ENCODE assay signal across 19 mouse cellular contexts in the genomic region with DNA sequence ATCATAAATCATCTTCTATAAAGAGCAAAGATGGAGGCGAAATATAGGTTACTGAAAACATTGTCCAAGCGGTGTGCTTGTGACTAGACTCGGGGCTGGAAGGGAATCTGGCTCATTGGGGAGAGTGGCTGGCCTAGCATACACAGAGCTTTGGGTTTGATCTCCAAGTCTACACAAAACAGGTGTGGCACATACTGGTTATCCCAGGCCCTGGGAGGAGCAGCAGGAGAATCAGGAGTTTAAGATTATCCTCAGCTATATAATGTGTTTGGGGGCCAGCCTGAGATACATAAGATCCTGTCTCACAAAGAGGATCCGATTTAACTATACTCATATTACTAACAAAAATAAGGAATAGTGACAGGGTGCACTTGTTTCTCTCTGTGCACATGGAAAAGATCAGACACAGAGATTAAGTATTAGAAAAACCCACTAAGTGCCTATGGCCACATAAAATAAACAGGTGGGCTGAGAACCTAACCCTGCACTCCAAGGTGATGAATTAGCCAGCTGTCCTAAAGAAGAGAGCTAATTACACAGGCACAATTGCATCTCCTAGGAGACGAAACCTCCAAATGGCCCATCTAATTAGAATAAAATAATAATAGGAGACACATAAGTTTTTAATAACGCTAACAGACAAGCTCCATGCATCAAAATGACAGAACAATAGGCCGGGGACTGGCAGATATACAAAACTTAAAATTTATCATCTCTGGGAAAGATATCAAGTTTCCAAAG.
DNase-seq lines count a peak whose midpoint lies in the region; ATAC-seq lines count a peak whose summit lies in the region.
"Had no signal": no experiment of that assay in that cellular context is flagged by ENCODE, and none has a peak within 500 bp of the region (broad histone marks: within the 10 kb centered on the region; RNA-seq: fewer than 3 reads in every experiment).

No protein-coding gene starts in this region.

- H3K27ac ChIP-seq in embryonic facial prominence, embryonic 11.5 days (replicated peaks; ENCODE audit: low read depth, low read length), result no peak overlapping the region
- no peak overlapping the region for H3K27ac ChIP-seq in embryonic facial prominence, embryonic 10.5 days (replicated peaks)
- H3K27ac ChIP-seq in kidney, embryonic 15.5 days, result 0 out of 2 replicates have a peak overlapping the region, but pooled peaks have one; percentile 6
- no peak overlapping the region for H3K27ac ChIP-seq in embryonic facial prominence, embryonic 12.5 days
- 0 out of 2 replicates have a peak overlapping the region, but pooled peaks have one; percentile 6 for H3K27ac ChIP-seq in limb, embryonic 13.5 days

- no peak overlapping the region for H3K4me2 ChIP-seq in embryonic facial prominence, embryonic 11.5 days (ENCODE audit: low read depth, low read length)
- H3K4me2 ChIP-seq in kidney, embryonic 15.5 days, result no peak overlapping the region
- H3K4me2 ChIP-seq in embryonic facial prominence, embryonic 12.5 days (replicated peaks), result no peak overlapping the region
- no peak overlapping the region for H3K4me2 ChIP-seq in limb, embryonic 13.5 days (replicated peaks)
- H3K4me2 ChIP-seq: heart, embryonic 11.5 days had no signal

- 67% methylated on average over 7 of the region's 7 CpGs for WGBS in embryonic facial prominence, embryonic 11.5 days
- WGBS in embryonic facial prominence, embryonic 10.5 days, result 77% methylated on average over 7 of the region's 7 CpGs
- 52% methylated on average over 7 of the region's 7 CpGs for WGBS in kidney, embryonic 15.5 days
- 50% methylated on average over 7 of the region's 7 CpGs for WGBS in embryonic facial prominence, embryonic 12.5 days
- 53% methylated on average over 7 of the region's 7 CpGs for WGBS in limb, embryonic 13.5 days

- no peaks in the 10 kb centered on the region for H3K27me3 ChIP-seq in embryonic facial prominence, embryonic 11.5 days (ENCODE audit: control insufficient read depth, insufficient read depth, low read length)
- no peaks in the 10 kb centered on the region for H3K27me3 ChIP-seq in embryonic facial prominence, embryonic 10.5 days (replicated peaks; ENCODE audit: low read depth, poor library complexity, severe bottlenecking)
- H3K27me3 ChIP-seq in kidney, embryonic 15.5 days, result no peaks in the 10 kb centered on the region
- H3K27me3 ChIP-seq in embryonic facial prominence, embryonic 12.5 days, result no peaks in the 10 kb centered on the region
- H3K27me3 ChIP-seq in limb, embryonic 13.5 days, result no peaks in the 10 kb centered on the region

- no peak overlapping the region for H3K9ac ChIP-seq in embryonic facial prominence, embryonic 11.5 days (replicated peaks; ENCODE audit: low read length)
- no peak overlapping the region for H3K9ac ChIP-seq in kidney, embryonic 15.5 days
- no peak overlapping the region for H3K9ac ChIP-seq in embryonic facial prominence, embryonic 12.5 days
- H3K9ac ChIP-seq in limb, embryonic 13.5 days, result no peak overlapping the region
- H3K9ac ChIP-seq: liver, postnatal 0 days had no signal

- H3K4me1 ChIP-seq in embryonic facial prominence, embryonic 11.5 days (ENCODE audit: control insufficient read depth, insufficient read depth, low read length), result no peaks in the 10 kb centered on the region
- H3K4me1 ChIP-seq in embryonic facial prominence, embryonic 10.5 days, result peaks cover 15% of the 10 kb centered on the region
- peaks cover 23% of the 10 kb centered on the region for H3K4me1 ChIP-seq in kidney, embryonic 15.5 days
- peaks cover 10% of the 10 kb centered on the region; the same call in 1 of the 2 replicates for H3K4me1 ChIP-seq in embryonic facial prominence, embryonic 12.5 days
- peaks cover 21% of the 10 kb centered on the region for H3K4me1 ChIP-seq in limb, embryonic 13.5 days

- no peak overlapping the region for H3K4me3 ChIP-seq in embryonic facial prominence, embryonic 11.5 days (ENCODE audit: low read depth, low read length)
- H3K4me3 ChIP-seq in embryonic facial prominence, embryonic 10.5 days, result no peak overlapping the region
- H3K4me3 ChIP-seq in kidney, embryonic 15.5 days (replicated peaks), result no peak overlapping the region
- no peak overlapping the region for H3K4me3 ChIP-seq in embryonic facial prominence, embryonic 12.5 days
- no peak overlapping the region for H3K4me3 ChIP-seq in limb, embryonic 13.5 days

- DNase-seq in embryonic facial prominence, embryonic 11.5 days (ENCODE audit: low spot score), result peak; percentile 10
- no peak for DNase-seq in embryonic facial prominence, embryonic 10.5 days (ENCODE audit: low spot score)
- DNase-seq in kidney, postnatal 36 days, result no peak
- no peak for DNase-seq in adrenal gland, postnatal 14 days
- no peak for DNase-seq in lung, adult 18-20 months
- DNase-seq: cerebellum, adult 11 months; gastrocnemius, postnatal 36 days; heart, postnatal 4 days; kidney, adult 8-10 months; left cerebral cortex, postnatal 4 days; liver, postnatal 0 days; lung, postnatal 4 days; thymus, adult 2 months had no signal

- H3K36me3 ChIP-seq in embryonic facial prominence, embryonic 11.5 days (replicated peaks; ENCODE audit: control insufficient read depth, insufficient read depth, low read depth, low read length), result no peaks in the 10 kb centered on the region
- H3K36me3 ChIP-seq in embryonic facial prominence, embryonic 10.5 days (replicated peaks), result no peaks in the 10 kb centered on the region
- H3K36me3 ChIP-seq in kidney, embryonic 15.5 days, result peaks cover 6% of the 10 kb centered on the region; the same call in 1 of the 2 replicates
- no peaks in the 10 kb centered on the region for H3K36me3 ChIP-seq in embryonic facial prominence, embryonic 12.5 days
- no peaks in the 10 kb centered on the region for H3K36me3 ChIP-seq in limb, embryonic 13.5 days

- no peaks in the 10 kb centered on the region for H3K9me3 ChIP-seq in embryonic facial prominence, embryonic 11.5 days (replicated peaks; ENCODE audit: control insufficient read depth, low read length)
- H3K9me3 ChIP-seq in embryonic facial prominence, embryonic 10.5 days, result no peaks in the 10 kb centered on the region
- H3K9me3 ChIP-seq in kidney, embryonic 15.5 days (replicated peaks), result no peaks in the 10 kb centered on the region
- H3K9me3 ChIP-seq in embryonic facial prominence, embryonic 12.5 days, result no peaks in the 10 kb centered on the region
- H3K9me3 ChIP-seq in limb, embryonic 13.5 days, result no peaks in the 10 kb centered on the region

- ATAC-seq in embryonic facial prominence, embryonic 11.5 days (replicated peaks; ENCODE audit: insufficient number of reproducible peaks, low FRiP score, low TSS enrichment, low read depth), result 0 out of 2 replicates have a peak, but pooled peaks have one; percentile 29
- no peak; the same call in 1 of the 2 replicates for ATAC-seq in kidney, embryonic 15.5 days (replicated peaks; ENCODE audit: low FRiP score)
- ATAC-seq in embryonic facial prominence, embryonic 12.5 days (ENCODE audit: insufficient number of reproducible peaks, insufficient read depth, low FRiP score, low TSS enrichment), result peak; percentile 73; the same call in 1 of the 2 replicates
- peak; percentile 70; the same call in 1 of the 2 replicates for ATAC-seq in limb, embryonic 13.5 days (ENCODE audit: low FRiP score, low read depth)
- ATAC-seq: activated CD4-positive, CD25-positive, alpha-beta regulatory T cell, adult 4 months; liver, postnatal 0 days; midbrain, embryonic 16.5 days had no signal

Comparison
In these comparisons a context has a peak if more than half of its experiments do, and no peak if none do; other contexts are left out.
1. H3K27ac ChIP-seq: peak in kidney, embryonic 15.5 days (single experiment) and limb, embryonic 13.5 days (single experiment); none in embryonic facial prominence, embryonic 11.5 days (single experiment), embryonic facial prominence, embryonic 10.5 days (single experiment) and embryonic facial prominence, embryonic 12.5 days (single experiment).